Mouse (Mus musculus): Measurements from ENCODE around the gene Mad1l1.
A peak's percentile ranks its signal among the peaks of the same experiment; 100 is the strongest.

Mad1l1 gene

GRCm38 (mm10) chr5:140106051-140106450 lies 215.3 kb downstream of the Mad1l1 start:
- ATAC-seq (ENCODE audit: insufficient number of reproducible peaks, low FRiP score, low TSS enrichment) = no peak

DNA sequence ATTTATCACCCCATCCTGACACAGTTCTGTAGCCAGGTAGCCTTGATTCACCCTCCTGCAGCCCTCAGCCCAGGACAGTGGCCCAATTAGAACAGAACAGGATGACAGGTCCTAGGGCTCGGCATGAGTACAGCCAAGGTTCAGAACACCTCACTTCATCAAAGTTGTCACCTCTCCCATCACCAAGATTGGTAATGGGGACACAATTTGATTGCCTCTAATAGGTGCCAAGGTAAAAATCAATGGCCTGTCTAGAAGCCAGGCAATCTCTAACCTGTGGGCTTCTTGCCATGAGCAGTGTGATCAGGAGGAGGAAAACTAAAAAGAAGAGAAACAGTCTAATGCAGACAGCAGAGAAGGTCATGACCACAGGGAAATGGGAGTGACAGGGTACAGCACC lies 216.5 kb downstream of the Mad1l1 start:
- no peak for ATAC-seq (ENCODE audit: insufficient number of reproducible peaks, low FRiP score, low TSS enrichment)

GRCm38 (mm10) chr5:140102731-140103130 lies 218.6 kb downstream of the Mad1l1 start:
- ATAC-seq (ENCODE audit: insufficient number of reproducible peaks, low FRiP score, low TSS enrichment) = no peak

- no peak for ATAC-seq (ENCODE audit: insufficient number of reproducible peaks, low FRiP score, low TSS enrichment)
These were observed 219.8 kb downstream of the Mad1l1 start for GRCm38 (mm10) chr5:140101409-140102009.

GRCm38 (mm10) chr5:140098711-140099110 lies 222.6 kb downstream of the Mad1l1 start:
- ATAC-seq (ENCODE audit: insufficient number of reproducible peaks, low FRiP score, low TSS enrichment) = peak; percentile 46; the same call in 1 of the 2 replicates

GRCm38 (mm10) chr5:140095203-140095602 lies 226.1 kb downstream of the Mad1l1 start:
- ATAC-seq (ENCODE audit: insufficient number of reproducible peaks, low FRiP score, low TSS enrichment) = no peak

DNA sequence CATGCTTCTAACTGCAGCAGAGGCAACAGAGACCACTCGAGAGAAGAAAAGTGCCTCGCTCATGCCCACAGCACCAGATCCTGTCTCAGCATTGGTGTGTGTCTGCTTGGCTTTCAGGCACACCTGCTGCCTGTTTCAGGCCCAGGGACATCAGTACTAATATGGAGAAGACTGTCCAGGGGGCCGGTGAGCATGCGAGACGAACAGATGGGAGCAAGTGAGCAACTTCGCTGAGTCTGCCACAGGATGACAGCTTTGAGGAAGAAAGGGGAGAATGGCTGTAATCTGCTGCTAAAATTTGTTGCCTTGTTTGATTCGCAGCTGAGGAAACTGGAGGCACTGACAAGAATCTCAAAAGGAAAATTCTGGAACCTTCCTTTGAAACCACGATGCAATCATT lies 227.9 kb downstream of the Mad1l1 start:
- ATAC-seq (ENCODE audit: insufficient number of reproducible peaks, low FRiP score, low TSS enrichment) = no peak

DNA sequence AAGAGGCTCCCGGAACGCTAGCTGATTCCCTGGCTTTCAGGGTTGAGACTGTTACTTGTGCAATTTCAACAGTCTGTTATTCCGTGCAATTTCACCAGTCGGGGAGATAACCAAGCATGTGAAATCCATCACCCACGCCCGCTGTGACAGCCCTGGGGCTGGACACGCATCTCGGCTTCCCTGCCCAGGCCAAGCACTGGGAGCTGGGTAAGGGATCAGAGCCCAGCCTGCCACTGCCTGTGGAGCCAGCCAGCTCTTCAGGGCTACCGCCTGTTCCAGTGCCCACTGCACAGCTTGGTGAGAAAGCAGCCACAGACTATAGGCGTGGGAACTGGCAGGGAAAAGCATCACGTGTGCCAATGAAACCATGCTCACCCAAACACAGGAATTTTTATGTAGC lies 229.8 kb downstream of the Mad1l1 start:
- peak; percentile 66 for ATAC-seq (ENCODE audit: insufficient number of reproducible peaks, low FRiP score, low TSS enrichment)

GRCm38 (mm10) chr5:140089263-140089662 lies 232.1 kb downstream of the Mad1l1 start:
- no peak for ATAC-seq (ENCODE audit: insufficient number of reproducible peaks, low FRiP score, low TSS enrichment)

DNA sequence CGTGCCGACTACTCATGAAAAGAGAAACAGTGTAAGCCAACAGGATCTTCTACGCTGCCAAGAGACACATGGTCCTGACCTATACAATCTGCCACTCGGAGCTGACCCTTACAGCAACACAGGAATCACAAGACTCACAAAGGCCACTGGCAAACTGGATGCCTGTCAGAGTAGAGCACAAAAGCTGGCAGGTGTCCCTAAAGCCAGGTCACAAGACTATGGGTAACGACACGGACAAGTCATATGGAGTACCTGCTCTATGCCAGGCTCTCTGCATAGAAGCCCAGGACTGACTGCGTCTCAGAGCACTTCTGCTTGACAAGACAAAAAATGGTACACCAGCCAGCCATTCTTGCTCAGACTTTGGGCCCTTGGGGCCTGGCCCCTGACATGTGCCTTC lies 234.1 kb downstream of the Mad1l1 start:
- no peak for ATAC-seq (ENCODE audit: insufficient number of reproducible peaks, low FRiP score, low TSS enrichment)

- ATAC-seq (ENCODE audit: insufficient number of reproducible peaks, low FRiP score, low TSS enrichment) = no peak
These were observed 237.0 kb downstream of the Mad1l1 start for GRCm38 (mm10) chr5:140084341-140084740.

GRCm38 (mm10) chr5:140083911-140084310 lies 237.4 kb downstream of the Mad1l1 start:
- ATAC-seq (ENCODE audit: insufficient number of reproducible peaks, low FRiP score, low TSS enrichment) = no peak

DNA sequence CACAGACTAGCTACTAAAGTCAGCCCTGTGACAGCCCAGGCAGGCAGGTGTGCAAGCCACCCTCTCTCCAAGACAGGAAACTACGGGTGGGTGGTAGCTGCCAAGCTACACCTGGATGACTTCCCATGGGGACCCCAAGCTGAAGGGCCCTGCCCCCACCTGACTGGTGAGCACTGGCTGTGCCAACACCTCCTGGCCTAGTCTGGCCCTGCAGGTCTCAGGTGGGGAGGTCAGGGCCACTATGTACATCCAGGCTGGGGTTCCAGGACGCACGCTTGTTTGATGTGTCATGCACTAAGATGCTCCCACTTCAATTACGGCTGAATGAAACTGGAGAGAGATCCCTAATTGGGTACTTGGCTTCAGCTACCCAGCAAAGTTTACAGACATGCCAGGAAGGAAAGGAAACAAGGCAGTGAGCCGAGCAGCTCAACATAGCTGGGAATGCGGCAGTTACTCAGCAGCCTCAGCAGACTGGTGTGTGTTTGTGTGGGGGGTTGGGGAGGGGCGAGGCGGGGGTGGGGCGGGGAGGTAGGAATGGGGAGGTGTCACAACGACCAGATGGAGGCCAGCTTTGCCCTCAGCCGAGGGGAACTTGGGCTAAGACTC lies 239.0 kb downstream of the Mad1l1 start:
- ATAC-seq (ENCODE audit: insufficient number of reproducible peaks, low FRiP score, low TSS enrichment) = no peak

- no peak for ATAC-seq (ENCODE audit: insufficient number of reproducible peaks, low FRiP score, low TSS enrichment)
These were observed 240.3 kb downstream of the Mad1l1 start for GRCm38 (mm10) chr5:140081084-140081483.

DNA sequence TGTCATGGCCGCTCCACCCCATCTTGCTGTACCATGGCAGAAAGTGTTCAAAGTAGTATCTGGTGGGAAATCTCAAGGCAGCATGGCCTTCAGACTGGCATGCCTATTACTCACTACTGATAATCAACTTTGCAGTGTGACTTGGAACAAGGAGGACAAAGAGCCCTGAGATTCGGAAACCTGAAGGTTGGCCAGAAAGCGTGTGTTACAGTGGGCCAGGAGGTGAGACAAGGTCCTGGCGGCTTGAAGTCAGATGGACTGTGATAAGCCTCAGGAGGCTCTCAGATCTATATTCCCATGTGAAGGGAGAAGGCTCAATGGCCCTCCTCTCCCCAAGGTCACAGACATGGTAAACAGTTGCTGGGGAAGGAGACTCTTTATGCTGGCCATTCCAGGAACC lies 241.8 kb downstream of the Mad1l1 start:
- no peak for ATAC-seq (ENCODE audit: insufficient number of reproducible peaks, low FRiP score, low TSS enrichment)

GRCm38 (mm10) chr5:140078406-140078805 lies 242.9 kb downstream of the Mad1l1 start:
- ATAC-seq (ENCODE audit: insufficient number of reproducible peaks, low FRiP score, low TSS enrichment) = no peak

- ATAC-seq (ENCODE audit: insufficient number of reproducible peaks, low FRiP score, low TSS enrichment) = no peak
These were observed 244.9 kb downstream of the Mad1l1 start for GRCm38 (mm10) chr5:140076438-140076837.

DNA sequence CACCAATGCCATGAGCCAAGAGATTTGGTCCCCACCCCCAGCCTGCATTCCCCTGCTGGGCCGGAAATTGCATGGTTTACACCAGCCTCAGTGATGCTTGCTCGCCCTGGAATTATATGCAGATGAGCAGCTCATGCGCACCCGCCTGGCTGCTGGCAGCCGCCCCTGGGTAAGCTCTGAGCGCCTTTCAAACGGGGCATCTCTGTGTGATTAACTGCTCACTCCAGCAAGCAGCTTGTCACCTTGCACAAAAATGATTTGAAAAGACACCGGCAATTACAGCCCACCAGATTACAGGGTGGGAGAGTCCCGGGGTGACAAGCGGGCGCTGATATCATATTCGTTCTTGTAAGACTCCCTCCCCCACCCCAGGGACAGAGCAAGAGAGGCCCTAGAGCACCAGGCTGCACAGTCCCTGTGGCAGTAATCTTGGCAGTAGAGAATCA lies 247.7 kb downstream of the Mad1l1 start:
- no peak for ATAC-seq (ENCODE audit: insufficient number of reproducible peaks, low FRiP score, low TSS enrichment)

DNA sequence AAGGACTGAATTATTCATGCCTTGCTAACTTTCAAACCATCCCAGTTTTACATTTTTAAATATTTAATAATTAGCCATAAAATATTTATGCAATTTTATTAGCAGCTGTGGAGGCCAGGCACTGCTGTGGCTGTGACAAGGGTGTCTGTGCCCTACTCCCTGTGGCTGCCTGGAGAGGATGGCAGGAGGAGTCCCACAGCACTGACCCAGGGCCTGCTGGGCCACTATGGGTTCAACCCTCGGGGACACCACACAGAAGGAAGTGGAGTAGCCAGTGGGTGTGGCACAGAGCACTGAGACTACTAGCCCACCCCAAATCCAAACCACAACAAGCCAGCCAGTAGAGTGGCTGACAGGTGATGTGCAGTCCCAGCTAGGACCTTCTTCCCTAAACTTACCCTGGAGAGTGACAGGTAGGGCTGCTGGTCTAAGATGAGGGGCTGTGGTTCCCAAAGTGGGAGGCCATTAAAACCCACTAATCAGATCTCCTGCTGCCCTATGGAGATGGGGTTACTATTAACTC lies 248.1 kb downstream of the Mad1l1 start:
- ATAC-seq (ENCODE audit: insufficient number of reproducible peaks, low FRiP score, low TSS enrichment) = no peak

GRCm38 (mm10) chr5:140068506-140068905 lies 252.8 kb downstream of the Mad1l1 start:
- ATAC-seq (ENCODE audit: insufficient number of reproducible peaks, low FRiP score, low TSS enrichment) = no peak

- no peak for ATAC-seq (ENCODE audit: insufficient number of reproducible peaks, low FRiP score, low TSS enrichment)
These were observed 253.3 kb downstream of the Mad1l1 start for GRCm38 (mm10) chr5:140068051-140068450.

GRCm38 (mm10) chr5:140066769-140067168 lies 254.6 kb downstream of the Mad1l1 start:
- ATAC-seq (ENCODE audit: insufficient number of reproducible peaks, low FRiP score, low TSS enrichment) = no peak

Data from cerebellum, adult (tissue).